Mouse (Mus musculus) cerebellum, adult 18-20 months (tissue): ENCODE measurements around the gene Zdhhc1.

Experiments
- DNase-seq, 2 experiments: peaks; one replicate each; pipeline ENCODE4 v3.0.0; 2021

Gene Zdhhc1

GRCm38 (mm10) chr8:105496439-105497180 lies at the start of gene Zdhhc1:
Gene Zdhhc1 (minus strand): TSS chr8:105496902.
- DNase-seq: peak; percentile 91 to 97

DNA sequence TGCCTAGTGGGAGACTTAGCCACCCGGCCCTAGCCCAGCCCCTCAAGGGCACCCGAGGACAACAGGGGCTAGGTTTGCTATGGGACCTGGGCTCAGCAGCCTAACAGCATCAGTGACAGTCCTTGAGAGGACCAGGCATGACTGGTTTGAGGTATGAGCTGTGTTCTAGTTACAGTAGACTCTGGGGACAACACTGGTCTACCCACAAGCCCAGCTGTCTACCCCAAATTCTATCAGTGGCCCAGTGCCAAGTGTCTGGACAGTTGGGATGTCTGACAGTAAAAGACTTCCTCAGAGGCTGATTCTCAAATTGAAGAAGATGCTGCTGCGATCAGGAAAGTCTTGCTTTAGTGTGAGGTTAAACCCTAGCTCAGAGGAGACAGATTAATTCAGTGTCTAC lies 48.5 kb upstream of the Zdhhc1 start:
- DNase-seq: peak; percentile 38 to 39

DNA sequence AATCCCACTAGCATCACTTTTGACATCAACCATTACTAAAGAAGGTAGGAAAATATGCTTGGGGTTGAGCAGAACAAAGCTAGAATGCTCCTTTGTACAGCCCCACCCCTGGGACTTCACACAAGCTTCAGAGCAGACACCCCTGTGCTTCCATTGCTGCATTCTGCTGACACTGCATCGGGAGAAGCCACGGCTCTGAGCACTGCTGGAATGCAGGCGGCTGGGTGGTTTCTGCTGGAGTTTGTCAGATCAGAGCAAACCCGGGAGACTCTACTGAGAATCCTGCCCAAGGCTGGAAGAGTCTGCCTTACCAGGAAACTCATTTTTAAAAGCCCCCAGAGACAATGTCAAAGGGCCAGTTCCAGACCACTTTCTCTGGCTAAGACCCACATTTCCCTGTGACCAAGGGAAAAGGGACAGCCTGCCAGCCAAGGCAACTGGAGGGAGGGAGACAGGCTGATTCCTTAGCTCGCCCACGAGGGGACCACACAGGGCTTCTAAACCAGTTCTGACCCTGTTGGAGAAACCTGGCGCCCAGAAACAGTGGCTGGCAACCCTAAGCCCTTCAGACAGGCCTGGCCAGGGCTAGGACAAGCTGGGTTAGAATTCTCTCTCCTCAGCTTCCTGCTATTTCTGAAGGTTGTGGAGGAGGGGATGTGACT lies 48.0 kb upstream of the Zdhhc1 start:
- DNase-seq: peak in 1 of 2 experiments; percentile 43

- DNase-seq: no peak
Observed at GRCm38 (mm10) chr8:105543703-105544102, 47.0 kb upstream of the Zdhhc1 start.

DNA sequence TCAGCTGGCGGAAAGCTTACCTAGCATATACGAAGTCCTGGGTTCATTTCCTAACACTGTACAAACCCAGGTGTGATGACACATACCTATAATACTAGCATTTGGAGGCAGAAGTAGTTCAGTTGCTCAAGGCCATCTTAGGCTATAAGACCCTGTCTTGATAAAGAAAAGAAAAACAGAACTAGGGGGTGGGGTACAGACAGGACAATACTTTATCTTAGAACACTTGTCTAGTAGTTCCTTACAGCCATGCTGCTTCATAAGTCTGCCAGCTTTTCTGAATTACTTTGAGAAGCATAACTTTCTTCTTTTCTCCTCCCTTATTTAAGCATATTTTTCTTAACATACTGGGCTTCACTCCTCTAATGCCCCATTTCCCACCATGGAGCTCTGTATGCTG lies 46.1 kb upstream of the Zdhhc1 start:
- no peak for DNase-seq

GRCm38 (mm10) chr8:105542032-105542656 lies 45.4 kb upstream of the Zdhhc1 start:
- DNase-seq: no peak

GRCm38 (mm10) chr8:105538940-105539339 lies 42.2 kb upstream of the Zdhhc1 start:
- DNase-seq: no peak

DNA sequence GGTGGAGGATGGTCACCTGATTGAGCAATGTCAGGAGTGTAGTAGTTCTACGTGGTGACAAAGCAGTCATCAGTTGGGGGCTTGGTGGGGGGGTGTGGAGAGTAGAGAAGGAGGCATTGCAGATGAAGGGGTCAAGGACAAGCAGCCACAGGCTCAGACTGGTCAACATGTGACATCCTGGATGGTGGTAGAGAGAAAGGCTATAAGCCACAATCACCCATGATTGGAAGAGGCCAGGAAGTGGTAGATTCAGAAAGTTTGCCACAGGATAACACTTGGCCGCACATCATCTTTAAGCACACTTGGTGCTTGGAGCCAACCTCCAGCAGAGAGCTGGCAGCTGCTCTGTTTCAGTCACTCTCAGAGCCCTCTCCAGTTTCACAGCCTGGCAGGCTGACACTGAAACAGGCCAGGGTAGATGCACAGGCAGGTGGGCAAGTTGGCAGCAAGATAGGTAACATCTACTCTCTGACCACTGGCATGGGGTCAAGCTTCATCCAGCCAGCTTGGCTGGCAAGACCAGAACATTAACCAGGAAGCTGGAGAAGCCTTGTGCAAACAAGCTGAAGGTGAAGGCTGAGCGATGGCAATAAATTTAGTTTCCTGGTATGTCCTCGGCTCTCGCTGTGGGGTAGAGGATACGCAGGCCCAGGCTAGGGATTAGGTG lies 40.4 kb upstream of the Zdhhc1 start:
- DNase-seq: peak; percentile 77 to 80

GRCm38 (mm10) chr8:105536546-105536945 lies 39.8 kb upstream of the Zdhhc1 start:
- DNase-seq: no peak

GRCm38 (mm10) chr8:105533892-105534329 lies 37.2 kb upstream of the Zdhhc1 start:
- peak; percentile 76 to 78 for DNase-seq

DNA sequence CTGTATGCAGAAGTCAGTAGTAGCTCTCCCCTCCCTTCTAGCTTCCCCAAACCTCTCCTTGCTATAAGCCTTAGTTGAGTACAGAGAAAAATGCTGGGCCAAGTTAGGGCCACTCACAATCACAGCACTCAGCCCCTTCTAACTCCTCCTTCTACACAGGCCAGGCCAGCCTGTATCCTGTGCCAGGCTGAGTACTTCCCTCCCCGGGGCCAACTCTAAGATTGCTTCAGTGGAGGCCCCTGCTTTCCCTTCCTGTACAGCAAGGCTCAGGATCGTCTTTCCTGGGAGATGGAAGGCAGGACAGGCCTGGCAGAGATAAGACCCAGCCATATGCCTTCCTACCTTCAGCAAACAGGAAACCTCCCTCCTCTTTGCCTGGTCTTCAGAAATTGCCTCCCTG lies 36.7 kb upstream of the Zdhhc1 start:
- DNase-seq: no peak

GRCm38 (mm10) chr8:105531774-105532173 lies 35.1 kb upstream of the Zdhhc1 start:
- no peak for DNase-seq

GRCm38 (mm10) chr8:105529271-105529670 lies 32.6 kb upstream of the Zdhhc1 start:
- no peak for DNase-seq

GRCm38 (mm10) chr8:105528206-105528605 lies 31.5 kb upstream of the Zdhhc1 start:
- no peak for DNase-seq

GRCm38 (mm10) chr8:105527110-105527509 lies 30.4 kb upstream of the Zdhhc1 start:
- DNase-seq: no peak

GRCm38 (mm10) chr8:105522890-105523289 lies 26.2 kb upstream of the Zdhhc1 start:
- no peak for DNase-seq

DNA sequence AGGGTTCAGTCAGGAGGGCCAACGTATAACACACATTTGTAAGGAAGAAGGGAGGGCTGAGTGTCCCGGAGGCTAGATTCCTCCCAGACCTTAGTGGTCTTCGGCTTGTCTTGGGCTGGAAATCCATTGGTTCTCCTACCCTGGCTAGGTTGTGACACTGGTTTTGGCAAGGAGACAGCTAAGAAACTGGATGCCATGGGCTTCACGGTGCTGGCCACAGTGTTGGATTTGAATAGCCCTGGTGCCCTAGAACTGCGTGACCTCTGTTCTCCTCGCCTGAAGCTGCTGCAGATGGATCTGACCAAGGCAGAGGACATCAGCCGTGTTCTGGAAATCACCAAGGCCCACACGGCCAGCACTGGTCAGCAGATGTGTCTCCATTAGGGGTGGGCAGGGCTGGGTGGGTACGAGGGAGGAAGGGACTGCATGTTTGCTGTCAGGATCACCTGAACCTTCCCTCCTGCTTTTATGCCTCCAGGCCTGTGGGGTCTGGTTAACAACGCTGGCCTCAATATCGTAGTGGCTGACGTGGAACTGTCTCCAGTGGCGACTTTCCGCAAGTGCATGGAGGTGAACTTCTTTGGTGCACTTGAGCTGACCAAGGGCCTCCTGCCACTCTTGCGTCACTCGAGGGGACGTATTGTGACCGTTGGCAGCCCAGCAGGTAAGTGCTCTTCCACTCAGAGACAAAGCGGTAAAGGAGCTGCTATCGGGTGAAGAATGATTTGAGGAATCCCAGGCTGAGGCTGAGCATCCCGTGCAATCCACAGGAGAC lies 25.5 kb upstream of the Zdhhc1 start:
- DNase-seq: no peak

DNA sequence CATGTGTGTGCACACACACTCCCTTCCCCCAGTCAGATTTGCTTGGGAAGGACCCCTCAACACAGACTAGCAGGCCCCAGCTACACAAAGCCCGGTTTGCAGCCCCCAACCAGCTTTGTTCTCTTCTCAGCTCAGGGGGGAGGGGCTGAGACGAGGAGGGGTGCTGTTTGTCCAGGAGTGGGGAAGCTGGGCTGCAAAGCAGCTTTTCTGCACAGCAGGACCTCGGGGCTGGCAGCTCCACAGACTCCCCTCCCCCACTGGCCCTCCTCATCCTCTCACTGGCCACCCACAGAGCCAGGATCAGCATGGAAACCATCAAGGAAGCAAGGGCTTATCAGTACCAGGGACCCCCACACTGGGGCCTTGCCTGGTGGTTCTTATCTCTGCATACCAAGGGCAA lies 24.4 kb upstream of the Zdhhc1 start:
- no peak for DNase-seq

DNA sequence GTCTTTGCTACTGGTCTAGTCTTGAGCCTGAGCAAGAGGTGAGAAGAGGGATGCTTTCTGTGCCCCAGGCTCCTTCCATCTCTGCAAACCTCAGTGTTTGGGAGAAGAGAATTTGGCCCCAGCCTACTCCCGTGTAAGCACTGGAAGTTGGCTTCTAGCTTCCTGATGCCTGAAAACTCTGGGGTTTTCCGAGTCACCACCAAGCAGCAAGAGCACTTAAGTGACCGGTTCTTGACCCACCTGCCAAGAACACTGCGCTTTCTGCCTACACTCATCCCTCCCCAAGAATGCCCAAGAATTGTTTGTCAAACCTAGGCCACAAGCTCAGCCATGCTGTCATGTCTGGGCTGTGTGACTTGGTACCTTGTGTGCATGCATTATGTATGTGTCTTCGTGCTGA lies 23.8 kb upstream of the Zdhhc1 start:
- no peak for DNase-seq

DNA sequence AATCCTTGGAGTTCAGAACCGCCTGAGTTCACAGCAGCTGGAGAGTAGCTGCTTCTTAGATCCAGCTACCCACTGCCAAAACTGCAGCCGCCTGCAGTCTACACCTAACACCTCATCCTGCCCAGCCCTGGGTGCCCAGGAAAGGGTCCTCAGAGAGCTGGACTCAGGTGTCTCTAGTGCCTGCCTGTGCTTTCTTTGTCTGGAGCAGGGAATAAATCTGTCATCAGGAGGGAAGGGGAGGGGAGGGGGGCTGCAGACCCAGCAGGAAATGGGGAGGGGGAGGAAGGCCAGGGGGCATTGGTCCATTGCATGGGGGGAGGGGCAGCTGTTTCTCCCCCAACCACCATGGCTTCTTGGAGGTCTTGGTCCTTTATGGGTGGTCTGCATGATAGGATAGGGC lies 22.9 kb upstream of the Zdhhc1 start:
- no peak for DNase-seq

GRCm38 (mm10) chr8:105518436-105519313 lies 22.0 kb upstream of the Zdhhc1 start, which contains the start of gene Hsd11b2:
Gene Hsd11b2 (plus strand): TSS chr8:105518755.
- peak; percentile 46 to 47 for DNase-seq
